Mouse (Mus musculus): Measurements from ENCODE around the gene Mre11a. TPM values are rescaled to one million over a fixed set of nuclear protein-coding genes. Genes with fewer than 3 reads are reported as not detected.

Gene Mre11a
- total RNA-seq, 2 experiments from 2014 or later: 45.2 to 119 TPM

- ATAC-seq (replicated peaks; ENCODE audit: low FRiP score, low TSS enrichment, poor library complexity, severe bottlenecking): no peak
Measured at GRCm38 (mm10) chr9:14806786-14807185, 22.3 kb downstream of the Mre11a start.

DNA sequence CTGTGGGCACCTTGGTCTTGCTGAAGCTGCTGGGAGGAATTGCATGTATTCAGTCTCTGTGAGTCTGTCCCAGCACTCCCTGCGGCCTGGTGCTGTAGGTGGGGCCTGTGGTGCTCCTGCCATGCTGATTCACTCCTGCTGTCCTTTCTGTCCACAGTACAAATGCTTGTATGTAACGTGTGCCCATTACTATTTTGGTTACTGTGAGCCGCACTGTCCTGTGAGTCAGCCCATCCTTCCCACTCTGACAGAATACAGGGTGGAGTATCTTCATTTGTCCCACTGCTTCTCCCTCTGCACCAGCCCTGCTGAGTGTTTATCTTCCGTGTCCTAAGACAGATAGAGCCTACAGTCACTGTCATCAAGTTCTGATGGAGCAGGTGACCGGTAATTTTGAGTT, 25.7 kb downstream of the Mre11a start:
- no peak for ATAC-seq (replicated peaks; ENCODE audit: low FRiP score, low TSS enrichment, poor library complexity, severe bottlenecking)

DNA sequence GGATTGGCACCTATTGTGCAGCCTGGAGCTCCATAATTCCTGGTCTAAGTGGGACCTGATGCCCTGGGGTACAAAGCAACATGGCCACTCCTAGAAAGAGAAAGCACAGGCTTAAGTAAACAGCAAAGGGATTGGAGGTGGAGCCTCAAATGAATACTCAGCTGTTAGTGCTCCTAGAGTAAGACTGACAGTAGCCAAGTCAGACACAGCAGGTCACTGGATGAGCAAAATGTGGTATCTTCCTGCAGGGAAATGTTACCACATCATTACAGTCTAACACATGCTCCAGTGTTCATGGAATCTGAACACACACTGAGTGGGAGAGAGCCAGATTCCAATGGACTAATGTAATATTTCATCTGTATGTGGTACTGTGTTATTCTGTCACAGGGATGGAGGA, 36.9 kb downstream of the Mre11a start:
- ATAC-seq (replicated peaks; ENCODE audit: low FRiP score, low TSS enrichment, poor library complexity, severe bottlenecking): no peak

GRCm38 (mm10) chr9:14824840-14825239, 40.4 kb downstream of the Mre11a start:
- no peak for ATAC-seq (replicated peaks; ENCODE audit: low FRiP score, low TSS enrichment, poor library complexity, severe bottlenecking)

GRCm38 (mm10) chr9:14827875-14828274, 43.4 kb downstream of the Mre11a start:
- ATAC-seq (replicated peaks; ENCODE audit: low FRiP score, low TSS enrichment, poor library complexity, severe bottlenecking): no peak

- no peak for ATAC-seq (replicated peaks; ENCODE audit: low FRiP score, low TSS enrichment, poor library complexity, severe bottlenecking)
Measured at GRCm38 (mm10) chr9:14832046-14832445, 47.6 kb downstream of the Mre11a start.

DNA sequence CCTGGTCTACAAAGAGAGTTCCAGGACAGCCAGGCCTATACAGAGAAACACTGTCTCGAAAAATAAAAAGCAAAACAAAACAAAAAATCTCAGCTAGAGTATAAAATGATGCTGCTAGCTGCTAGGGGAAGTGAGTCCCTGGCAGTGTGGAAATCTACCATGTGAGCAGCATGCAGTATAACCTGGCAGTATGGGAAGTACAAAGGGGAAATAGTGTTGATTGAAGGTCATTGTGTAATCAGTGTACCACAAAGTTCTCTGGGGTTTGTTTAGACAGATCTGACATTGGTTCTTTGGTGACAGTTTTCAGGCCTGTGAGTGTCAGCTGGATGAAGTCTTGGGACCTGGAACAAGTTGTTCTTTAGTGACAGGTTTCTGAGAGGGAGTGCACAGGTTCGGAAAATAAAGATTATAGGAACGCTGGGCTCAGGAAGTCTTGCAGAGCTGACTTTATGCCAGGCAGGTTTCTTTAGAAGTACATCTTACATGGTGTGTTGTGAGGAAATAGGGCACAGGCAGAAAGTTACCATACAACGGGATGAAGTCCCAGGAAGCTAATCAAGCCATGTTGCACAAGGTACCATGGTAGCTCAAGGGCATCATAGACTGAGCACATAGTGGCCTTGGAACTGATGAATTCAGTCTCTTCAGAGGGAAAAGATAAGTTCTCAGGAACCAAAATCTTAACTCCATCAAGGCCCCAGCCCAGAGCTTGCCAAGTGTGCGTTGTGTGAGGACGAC, 51.1 kb downstream of the Mre11a start:
- no peak for ATAC-seq (replicated peaks; ENCODE audit: low FRiP score, low TSS enrichment, poor library complexity, severe bottlenecking)

- ATAC-seq (replicated peaks; ENCODE audit: low FRiP score, low TSS enrichment, poor library complexity, severe bottlenecking): no peak
Measured at GRCm38 (mm10) chr9:14839527-14839926, 55.1 kb downstream of the Mre11a start.

GRCm38 (mm10) chr9:14839970-14840369, 55.5 kb downstream of the Mre11a start:
- no peak for ATAC-seq (replicated peaks; ENCODE audit: low FRiP score, low TSS enrichment, poor library complexity, severe bottlenecking)

DNA sequence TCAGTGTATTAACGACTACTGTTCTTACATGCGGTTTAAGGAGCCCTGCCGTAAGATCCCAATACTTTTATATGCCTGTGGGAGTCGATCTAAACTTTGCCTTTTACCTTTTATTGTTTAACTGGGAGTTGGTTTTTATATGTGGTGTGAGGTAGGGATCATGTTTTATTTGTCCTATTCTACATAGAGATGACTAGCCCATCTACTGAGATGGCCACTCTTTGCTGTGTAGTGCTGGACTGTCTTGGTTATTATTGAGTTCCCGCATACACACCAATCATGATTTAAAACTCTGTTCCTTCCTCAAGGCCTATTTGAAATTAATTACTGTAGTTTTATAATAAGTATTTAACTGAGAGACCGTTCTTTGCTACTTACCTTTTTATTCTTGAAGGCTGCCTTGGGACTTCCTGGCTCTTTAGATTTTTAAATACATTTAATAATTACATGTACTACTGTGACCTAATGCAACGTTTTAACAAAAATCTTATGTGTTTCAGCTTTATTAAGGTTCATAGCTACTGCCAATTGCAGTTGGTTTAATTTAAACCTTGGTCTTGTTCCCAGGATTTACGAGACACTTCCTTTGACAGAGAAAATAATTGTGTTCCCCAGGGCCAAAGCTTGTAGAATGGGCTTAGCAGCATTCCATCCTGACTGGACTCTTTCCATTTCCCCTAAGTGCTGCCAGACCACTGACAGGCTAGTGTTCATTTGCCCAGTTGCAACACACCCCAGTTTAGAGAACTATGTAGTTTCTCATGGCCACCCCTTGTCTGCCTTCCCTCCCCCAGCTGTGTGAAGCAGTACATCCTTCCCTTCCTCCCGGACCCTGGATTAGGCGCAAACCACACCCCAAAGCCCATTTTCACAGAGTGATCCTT, 57.7 kb downstream of the Mre11a start:
- ATAC-seq (replicated peaks; ENCODE audit: low FRiP score, low TSS enrichment, poor library complexity, severe bottlenecking): no peak

DNA sequence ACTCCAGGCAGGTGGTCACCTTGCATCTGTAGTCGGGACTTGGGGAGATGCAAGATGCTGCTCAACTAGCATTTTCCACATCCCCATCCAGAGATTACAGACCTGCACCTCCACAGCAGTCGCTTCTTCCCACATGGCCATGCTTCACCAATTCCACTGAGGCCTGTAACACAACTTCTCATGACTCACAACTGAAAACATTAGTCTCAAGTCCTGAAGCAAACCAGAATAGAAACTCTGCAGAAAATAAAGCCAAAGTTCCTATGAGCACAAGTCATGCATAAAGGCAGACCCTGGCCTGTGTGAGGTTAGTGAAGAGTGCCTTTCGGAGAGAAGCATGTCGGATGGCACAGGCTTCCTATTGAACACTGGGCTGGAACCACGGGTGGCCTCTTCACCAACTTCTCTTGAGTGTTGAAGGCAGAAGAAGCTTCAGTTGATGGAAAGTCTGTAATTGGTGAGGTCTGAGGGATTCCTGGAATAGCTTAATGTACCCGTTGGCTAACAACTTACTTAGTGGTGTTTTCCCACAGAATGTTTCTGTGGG, 58.9 kb downstream of the Mre11a start:
- no peak for ATAC-seq (replicated peaks; ENCODE audit: low FRiP score, low TSS enrichment, poor library complexity, severe bottlenecking)

GRCm38 (mm10) chr9:14843901-14844300, 59.4 kb downstream of the Mre11a start:
- ATAC-seq (replicated peaks; ENCODE audit: low FRiP score, low TSS enrichment, poor library complexity, severe bottlenecking): no peak

GRCm38 (mm10) chr9:14846428-14846827, 62.0 kb downstream of the Mre11a start:
- no peak for ATAC-seq (replicated peaks; ENCODE audit: low FRiP score, low TSS enrichment, poor library complexity, severe bottlenecking)

DNA sequence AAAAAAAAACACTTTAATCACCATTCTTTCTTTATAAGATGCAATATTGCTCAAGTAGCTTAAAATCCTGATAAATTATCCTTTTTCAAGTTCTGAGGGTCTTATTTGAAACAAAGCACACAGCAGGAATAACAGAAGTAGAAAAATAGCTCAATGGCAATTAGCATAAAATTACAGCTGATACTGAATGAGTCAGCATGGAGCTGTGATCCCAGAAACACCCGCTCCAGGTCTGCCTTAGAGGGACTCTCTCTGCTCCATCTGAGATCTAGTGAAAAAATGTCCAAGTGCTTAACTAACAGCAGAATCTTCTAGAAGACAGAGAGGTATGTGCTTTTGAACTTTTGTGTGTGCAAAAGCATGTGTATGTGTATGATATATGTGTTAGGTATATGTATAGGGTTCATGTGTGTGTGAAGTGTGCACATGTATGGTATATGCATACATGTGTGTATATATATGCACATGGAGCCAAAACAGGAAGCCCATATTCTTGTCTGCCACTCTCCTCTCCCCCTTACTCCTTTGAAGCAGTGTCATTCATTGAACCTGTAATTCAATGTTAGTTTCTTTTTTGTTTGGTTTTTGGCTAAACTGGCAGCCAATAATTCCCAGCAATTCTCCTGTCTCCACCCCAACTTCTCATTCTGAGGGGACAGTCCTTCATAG, 63.9 kb downstream of the Mre11a start:
- ATAC-seq (replicated peaks; ENCODE audit: low FRiP score, low TSS enrichment, poor library complexity, severe bottlenecking): no peak

DNA sequence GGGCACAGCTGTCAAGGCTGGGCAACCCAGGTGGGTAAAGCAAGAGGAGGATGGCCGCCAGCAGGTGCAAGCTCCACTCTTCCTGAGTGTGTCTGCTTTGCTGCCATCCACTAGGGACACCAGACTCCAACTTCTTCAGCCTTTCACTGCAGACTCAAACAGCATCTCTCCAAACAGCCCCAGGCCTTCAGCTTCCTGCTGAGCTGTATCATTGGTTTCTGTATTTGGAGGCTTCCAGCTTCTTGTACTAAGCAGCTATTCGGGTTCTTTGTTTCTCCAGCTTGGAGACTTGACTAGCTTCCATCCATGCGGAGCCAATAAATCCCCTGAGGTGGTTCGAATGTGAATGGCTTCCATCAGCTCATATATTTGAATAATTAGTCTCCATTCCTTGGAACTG, 70.1 kb downstream of the Mre11a start:
- ATAC-seq (replicated peaks; ENCODE audit: low FRiP score, low TSS enrichment, poor library complexity, severe bottlenecking): no peak

DNA sequence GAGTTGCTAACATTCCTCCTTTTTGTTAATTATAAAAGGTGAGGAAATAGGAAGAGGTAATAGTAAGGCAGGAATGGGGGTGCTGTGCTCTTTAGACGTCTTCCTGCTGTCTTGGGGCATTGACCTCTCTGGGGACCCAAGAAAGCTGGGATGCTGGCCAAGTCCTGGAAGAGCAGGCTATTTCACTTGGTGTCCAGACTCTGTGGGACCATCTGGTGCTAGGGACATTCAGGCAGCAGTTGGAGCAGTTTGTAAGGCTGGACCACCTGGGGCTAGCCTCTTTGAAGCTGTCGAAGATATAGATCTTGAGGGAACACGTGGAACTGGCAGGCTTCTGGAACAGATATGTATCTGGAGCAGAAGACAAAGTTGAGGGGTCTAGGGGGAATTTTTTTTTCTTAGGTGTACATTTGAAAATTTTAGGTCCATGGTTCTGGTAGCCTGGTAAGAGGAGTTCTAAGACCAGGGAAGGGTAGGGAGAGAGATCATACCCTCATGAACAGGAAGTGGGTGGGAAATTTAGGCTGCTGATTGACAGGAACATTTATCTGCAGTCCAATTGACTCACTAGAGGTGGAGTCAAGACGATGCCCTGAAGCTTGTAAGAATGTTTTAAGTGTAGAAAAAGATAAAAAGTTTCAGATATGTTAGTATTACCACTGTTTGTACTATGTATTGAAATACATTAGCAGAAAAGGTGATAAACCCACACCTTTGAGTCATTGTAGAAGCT, 72.6 kb downstream of the Mre11a start:
- no peak for ATAC-seq (replicated peaks; ENCODE audit: low FRiP score, low TSS enrichment, poor library complexity, severe bottlenecking)

GRCm38 (mm10) chr9:14858170-14858706, 73.8 kb downstream of the Mre11a start:
- ATAC-seq (replicated peaks; ENCODE audit: low FRiP score, low TSS enrichment, poor library complexity, severe bottlenecking): no peak

GRCm38 (mm10) chr9:14858782-14859181, 74.3 kb downstream of the Mre11a start:
- ATAC-seq (replicated peaks; ENCODE audit: low FRiP score, low TSS enrichment, poor library complexity, severe bottlenecking): no peak
